Mouse (Mus musculus) embryo, embryonic 9.5 days (tissue): Measurements from ENCODE around the gene Akr1c12.
"Not testable (repeated sequence)": the region's sequence is repeated elsewhere in the genome, so short reads cannot be mapped to it uniquely, and the experiment has no call there.

ENCODE experiments used
- DNase-seq: peaks from one replicate; pipeline ENCODE4 v3.0.0-alpha.2; 2017; ENCODE audit errors: extremely low spot score

The Akr1c12 gene

DNA sequence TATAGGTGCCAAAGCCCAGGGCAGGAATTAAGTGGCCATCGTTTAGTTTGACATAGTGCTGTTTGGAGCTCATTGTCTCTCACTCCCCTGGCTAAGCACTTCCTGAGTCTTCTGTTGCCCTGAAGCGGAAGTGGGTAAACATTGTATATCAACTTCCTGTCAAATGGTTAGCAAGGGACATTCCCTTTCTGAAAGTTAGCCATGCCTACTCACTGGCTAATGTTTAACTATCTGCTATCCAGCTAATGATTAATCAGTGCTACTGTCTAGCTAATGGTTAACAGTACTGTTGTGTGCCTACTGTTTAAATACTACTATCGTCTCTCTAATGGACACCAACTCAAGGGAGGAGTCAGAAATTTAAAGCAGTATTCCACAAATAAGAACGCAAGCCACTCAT is at the start of gene Akr1c12:
Gene Akr1c12, minus strand, starts transcription at position 150 of the 400 bp plus-strand sequence.
- DNase-seq: no peak

DNA sequence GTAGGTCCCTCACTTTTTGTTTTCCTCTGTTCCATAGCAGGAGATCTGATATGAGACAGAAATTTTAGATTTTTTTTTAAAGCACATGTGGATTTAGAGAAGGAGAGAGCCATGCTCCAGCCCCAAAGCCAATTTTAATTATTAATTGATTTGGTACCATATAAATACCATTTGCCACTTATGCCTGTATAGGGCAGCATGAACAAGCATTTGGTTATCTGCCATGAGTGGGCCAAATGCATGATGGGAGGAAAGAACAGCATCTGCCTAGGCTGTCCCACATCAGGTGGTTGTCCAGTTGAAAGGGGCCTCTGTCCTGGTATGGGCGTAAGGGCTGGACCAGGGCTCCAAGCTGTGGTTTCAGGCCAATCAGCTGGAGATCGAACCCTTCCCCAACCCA is 39.5 kb upstream of the Akr1c12 start:
- no peak for DNase-seq

DNA sequence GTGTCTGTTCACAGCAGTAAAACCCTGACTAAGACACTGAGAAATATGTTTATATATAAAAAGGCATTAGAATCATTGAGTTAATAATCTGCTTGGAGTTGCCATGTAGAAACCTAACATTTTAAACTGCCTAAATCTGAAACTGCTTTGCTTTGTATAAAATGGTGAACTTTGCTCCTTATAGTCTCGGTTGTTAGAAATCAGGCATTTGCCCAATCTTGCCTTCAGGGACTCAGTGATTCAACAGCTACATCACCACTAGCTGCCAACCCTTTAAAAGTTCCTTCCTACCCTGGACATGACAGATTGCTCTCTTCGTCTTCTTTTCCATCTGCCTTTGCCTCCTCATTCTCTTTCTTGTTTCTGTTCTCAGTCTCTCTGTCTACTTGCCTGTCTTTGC is 34.7 kb upstream of the Akr1c12 start:
- DNase-seq: no peak

DNA sequence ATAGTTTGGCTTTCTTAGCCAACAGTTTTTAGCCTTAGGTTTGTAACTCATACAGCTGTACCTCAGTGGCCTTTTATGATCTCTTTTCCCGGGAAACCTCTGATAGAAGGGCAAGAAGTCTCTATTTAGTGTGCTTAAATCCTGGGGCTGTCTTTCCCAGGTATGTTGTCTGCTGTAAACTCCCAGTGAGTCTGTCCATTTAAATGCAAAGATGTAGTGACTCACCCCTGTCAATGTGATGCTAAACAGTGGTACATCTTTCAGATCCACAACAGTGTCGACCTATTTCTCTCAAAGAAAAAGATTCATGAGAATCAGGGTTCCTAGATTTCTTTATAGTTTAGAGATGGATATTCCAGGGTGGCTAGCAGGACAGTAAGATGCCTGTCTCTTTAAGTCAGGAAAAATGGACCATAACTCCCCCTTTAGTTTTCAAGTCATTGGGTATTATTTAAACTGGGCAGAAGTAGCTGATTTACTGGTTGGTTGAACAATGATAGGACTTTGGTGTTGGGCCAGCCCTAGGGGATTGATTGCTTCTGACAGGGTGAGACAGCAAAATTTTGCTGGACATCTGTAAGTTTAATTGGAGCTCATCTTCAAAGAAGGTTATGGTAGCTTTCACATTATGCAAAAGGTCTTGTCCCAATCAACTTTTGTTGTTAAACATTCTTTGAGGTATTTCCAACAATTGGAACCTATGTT is 25.8 kb upstream of the Akr1c12 start:
- no peak for DNase-seq

DNA sequence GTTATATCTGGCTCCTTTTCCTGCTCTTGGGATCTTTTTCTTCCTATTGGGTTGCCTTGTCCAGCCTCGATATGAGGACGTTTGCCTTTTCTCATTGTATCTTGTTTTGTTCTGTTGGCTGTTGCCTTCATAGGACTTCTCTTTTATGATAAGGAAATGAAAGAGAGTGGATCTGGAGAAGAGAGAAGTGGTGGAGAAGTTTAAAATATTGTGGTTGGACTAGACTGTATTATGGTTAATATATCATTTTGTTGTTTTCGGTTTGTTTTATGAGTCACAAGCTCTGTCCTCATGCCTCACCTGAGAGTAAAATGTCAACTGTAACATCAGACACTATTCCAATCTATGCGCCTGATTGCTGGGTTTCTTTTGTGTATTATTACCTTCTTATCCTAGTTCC is 17.8 kb upstream of the Akr1c12 start:
- no peak for DNase-seq

DNA sequence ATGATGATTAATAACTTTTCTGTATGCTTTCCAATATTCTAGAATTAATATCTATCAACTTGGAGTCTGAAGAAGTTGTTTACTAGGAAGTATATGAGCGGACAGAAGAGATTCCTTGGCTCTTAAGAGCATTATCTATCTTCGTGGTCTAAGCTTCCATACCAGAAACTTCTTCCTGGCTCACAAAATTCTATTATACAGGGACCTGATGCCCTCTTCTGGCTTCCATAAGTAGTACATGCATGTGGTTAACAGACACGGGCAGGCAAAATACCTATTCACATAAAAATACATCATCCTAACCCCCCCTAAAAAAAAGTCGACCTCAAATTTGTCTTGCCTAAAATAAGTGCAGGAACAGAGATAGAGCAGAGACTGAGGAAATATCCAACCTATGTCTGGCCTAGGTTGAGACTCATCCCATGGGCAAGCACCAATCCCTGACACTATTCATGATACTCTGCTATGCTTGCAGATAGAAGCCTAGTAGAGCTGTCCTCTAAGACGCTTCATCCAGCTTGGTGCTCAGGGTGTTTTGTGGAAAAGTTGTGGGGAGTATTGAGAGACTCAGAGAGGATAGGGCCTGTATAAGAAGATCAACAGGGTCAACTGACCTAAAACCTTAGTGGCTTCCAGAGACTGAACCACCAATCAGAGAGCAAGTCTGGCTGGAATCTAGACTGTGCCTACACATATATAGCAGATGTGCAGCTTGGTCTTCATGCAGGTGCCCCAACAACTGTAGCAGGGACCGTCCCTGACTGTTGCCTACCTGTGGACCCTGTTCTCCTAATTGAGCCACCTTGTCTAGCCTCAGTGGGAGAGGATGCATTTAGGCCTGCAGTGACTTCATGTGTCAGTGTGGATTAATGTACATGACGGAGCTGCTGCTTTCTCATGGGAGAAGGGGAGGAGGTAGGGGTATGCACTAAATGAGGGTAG is 2.5 kb upstream of the Akr1c12 start:
- peak; percentile 54 for DNase-seq

DNA sequence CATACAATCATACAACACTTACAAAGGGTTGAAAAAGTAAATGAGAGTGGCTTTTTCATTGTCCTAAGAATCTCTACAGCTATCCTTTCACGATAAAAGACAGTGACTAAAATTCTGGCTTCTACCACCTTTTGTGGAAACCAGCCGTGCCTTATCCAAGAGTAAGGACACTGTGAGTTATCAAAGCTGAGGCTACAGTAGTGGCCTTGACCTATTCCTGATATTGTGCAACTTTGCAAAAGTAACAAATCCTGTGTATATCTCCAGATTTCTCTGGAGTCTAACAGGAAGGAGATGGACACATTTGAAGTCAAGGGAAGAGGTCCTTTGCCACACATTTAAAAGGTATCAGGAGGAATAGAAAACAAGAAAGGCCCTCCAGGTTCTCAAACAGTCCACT is 1.7 kb downstream of the Akr1c12 start:
- no peak for DNase-seq

DNA sequence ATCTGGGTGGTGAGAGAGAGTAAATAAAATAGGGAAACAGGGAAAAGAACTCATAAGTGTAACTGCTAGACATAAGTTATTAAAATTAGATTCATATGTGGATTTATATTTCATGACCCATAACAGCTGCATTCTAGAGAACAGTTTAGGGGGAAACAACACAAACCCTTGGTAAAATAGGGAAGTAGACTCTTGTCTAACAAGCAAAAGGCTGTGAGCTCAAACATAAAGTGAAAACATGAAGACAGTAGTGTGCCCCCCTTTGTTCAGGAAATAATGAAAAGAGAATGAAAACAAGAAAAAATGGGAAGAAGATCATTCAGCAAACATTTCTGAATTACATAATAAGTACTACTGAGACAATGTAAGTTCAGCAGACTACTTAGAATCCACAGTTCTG is 8.4 kb downstream of the Akr1c12 start:
- DNase-seq: no peak

DNA sequence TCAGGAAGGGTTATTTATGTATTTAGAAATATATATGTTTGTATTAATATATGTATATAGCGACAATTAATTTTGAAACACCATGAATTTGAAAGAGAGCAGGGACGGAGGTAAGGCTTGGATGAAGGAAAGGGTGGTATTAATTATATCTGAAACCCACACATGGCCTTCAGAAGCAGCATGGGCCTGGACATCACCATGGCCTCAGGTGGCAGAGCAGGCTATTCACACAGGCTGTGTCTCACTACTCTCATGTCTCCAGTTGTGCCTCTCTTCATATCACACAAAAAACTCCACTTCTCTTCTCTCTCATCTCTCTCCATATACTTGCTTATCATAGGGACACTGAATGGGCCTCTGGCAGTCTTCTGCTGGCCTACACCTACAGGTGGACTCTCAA is 13.8 kb downstream of the Akr1c12 start:
- not testable (repeated sequence) for DNase-seq

DNA sequence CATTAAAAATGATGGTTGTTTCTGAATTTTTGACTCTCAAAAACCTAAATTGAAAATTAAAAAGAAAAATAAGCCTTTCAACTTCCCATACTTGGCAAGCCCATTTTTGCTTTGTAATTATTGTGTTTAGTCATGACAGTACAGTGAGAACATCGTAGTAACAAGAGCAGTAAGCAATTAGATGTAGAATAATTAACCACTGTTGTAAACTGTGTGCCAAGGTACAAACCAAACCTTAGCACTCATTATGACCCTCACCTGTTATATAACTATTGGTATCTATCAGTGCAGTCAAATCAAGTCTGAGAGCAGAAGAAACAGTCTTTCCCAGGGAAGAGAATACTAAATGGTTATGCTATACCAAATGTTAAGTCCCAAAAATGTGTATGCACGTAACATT is 14.2 kb downstream of the Akr1c12 start:
- DNase-seq: no peak

DNA sequence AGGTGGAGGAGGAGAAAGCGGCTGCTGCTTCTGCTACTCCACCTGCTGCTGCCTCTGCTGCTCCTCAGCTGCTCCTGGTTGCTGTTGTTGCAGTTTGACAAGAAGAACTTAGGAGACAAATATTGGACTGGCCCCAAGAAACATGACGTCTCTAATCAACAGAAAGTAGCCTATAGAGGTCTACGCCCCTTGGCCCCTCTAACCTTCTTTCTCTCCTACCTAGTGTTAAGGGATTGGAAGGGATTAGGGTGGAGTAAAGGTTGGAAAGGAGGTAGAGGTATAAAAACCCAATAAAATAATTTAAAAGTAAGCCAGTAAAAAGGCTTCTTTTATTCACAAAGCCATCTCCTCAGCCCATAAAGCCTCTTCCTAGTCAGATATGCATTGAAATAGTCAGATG is 14.6 kb downstream of the Akr1c12 start:
- no peak for DNase-seq

DNA sequence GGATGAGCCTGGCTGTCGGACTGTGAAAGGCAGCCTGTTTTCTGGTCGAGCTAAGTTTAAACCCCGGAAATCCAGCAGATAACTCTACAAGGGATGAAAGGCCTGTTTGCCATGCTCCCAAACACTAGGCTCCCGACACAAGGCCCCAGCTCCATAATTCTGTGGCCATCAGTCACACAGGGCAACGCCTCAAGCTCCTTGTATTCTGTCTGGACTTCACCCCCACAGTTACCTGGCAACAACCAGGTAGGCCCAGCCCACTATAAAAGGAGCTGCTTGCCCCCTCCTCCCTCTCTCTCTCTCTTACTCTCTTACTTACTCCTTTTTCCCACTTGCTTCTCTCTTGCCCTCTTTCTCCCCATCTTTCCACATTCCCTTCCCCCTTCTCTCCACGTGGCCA is 21.9 kb downstream of the Akr1c12 start:
- no peak for DNase-seq

DNA sequence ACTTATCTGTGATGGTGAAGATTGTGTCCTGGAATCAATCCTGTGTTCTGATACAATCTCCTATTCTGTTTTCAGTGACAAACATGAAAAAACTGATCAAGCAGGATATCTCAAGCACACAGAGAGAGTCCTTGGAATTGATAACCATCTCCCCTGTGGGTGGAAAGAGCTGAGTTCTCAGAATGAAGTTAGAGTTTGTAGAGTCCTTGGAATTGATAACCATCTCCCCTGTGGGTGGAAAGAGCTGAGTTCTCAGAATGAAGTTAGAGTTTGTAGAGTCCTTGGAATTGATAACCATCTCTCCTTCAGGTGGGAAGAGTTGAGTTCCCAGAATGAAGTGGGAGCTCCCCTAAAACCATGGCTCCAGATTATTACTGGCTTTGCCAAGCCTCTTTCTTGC is 22.3 kb downstream of the Akr1c12 start:
- DNase-seq: not testable (repeated sequence)

DNA sequence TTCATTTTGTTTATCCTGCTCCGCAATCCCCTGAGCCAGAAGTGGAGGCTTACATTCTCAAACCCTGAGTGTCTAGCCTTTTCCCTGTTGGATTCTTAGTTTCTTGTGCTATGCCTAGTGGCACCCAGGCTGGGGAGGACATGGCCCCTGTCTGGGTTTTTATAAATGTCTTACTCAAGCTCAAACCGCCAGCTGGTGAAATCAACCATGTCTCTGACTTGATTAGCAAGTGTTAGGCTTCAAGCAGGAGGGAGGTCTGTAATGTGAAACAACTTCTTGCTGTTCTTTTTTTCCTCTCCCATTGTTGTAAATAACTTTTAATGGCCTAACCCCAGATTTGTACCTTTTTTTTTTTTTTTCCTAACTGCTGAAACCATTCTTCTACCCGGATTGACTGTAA is 29.9 kb downstream of the Akr1c12 start:
- no peak for DNase-seq

DNA sequence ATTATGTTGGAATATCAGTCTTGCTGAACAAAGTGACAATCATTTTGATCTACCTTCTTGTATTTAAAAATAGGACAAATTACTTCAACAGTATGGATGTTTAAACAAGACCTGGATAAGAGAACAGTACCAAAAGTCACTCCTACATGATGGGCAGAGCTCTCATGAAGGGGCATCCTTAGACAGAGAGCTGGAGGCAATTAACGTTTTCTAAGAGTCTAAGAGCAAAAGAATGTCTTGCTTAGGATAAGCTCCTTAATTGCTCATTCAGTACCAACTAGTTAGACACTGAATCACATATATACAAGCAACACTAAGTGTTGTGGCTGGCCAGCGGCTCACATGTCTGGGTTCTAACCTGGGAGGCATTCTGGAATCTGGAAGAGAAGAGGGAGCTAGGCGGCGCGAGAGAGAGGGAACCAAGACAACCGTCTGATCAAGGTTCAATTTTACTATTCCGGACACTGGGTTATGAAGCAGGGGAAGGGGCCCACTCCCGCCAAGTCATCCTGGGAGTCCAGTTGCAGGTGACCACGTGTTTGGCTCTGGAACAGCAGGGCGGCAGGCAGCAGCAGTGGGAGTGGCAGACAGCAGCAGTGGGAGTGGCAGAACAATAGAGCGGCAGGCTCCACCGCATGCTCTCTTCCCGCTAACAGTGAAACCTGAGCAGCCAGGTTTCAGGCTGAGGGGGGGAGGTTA is 34.2 kb downstream of the Akr1c12 start:
- DNase-seq: peak; percentile 78

DNA sequence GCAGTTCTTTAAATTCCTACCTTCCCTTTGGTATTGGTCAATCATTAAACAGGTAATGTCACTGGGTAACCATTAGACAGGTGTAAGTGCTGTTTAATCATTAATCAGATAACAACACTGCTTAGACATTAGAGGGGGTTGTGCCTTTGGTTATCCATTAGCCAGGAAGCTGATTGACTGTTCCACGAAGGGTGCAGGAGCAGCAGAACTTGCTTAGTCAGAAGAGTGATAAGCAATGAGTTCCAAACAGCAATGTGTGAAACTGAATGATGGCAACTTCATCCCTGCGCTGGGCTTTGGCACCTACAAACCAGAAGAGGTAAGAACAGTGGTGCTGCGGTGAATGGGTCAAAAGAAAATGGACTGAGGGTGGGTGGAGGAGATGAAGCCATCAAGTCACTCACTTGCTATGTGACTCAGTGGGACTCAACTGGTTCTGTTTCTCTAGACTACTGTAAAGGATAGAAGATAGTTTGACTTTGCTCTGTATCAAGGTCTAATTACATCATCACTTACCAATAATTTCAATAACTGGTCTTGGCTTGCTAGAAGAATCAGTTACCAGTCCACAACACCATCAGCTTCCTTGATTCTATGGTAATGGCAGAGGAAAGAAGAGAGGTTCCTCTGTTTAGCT is 45.6 kb downstream of the Akr1c12 start:
- no peak for DNase-seq

DNA sequence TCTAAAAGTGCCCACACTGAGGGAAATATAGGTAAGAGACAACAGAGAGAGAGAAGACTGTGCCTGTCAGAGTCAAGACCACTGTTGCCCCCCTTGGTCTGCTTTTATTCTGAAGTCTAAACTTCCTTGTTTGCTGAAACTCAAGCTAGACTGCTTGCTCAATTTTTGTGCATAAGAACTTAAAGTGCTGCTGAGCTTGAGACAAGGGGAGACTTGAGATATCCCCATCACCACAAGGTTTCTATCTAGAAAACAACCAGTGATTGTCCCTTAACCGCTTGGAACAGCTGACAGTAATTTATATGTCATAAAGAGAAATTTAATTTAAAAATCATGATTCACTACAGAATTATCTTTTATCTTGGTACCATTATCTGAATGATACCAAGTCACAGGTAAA is 46.1 kb downstream of the Akr1c12 start:
- DNase-seq: no peak

DNA sequence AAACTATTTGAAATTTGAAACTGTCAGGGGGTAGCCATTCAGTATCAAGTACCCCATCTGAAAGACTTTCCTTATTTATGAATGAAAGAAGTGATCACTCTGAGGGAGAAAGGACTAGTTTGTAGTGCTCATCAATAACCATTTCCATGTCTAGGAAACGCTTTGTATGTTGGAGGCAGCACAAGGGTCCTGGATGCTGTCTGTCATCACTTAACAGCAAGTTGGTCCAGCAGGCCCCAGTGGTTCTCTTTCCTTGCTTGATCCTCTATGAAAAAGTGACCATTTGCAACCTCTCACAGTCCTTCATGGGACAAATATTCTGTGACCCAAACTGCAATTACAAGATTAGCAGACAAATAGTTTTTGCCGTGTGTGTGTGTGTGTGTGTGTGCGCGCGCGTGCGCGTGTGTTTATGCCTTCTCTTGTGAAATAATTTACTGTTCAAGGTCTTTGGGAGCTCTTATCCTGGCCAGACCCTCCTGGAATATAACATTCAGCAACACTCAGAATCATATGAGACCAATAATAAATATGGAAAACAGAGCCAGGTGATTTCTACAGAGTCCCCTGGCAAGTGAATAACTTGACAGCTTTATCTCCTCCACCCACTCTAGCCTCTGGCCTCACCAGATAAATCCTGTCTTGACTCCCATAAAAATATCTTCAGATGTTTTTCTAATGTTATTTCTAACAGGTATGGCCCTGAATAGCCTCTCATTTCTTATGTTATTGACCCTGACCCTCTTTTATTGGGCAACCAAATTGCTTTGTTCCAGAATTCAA is 48.2 kb downstream of the Akr1c12 start:
- no peak for DNase-seq

DNA sequence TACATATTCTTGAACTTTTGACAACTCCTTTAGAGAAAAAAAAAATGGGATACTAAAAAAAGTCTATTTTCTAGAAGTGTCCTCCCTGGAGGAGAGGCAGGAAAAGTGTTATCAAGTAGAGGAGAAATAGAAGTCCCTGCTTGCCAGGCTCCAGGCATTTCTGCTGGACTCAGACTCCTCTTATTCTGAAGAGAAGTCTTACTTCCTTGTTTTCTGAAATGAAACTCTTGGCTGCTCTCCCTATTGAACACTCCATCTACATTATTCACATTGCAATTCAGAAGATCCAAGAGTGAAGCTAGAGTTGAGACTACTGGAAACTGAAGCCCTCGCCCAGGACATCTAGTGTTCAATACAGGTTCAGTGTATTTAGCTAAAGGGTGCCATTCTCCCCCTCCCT is 50.8 kb downstream of the Akr1c12 start, which contains the start of gene Akr1c19:
Gene Akr1c19, plus strand, starts transcription at position 260 of the 400 bp plus-strand sequence.
- no peak for DNase-seq
